Mouse (Mus musculus) stomach, postnatal 0 days (tissue): Measurements from ENCODE around the gene Cipc.

Experiments
- CTCF ChIP-seq: IDR thresholded peaks from 2 replicates; pipeline ENCODE4 v1.5.1; 2016; ENCODE audit warnings: antibody characterized with exemption, low read depth, mild to moderate bottlenecking, moderate library complexity
- EP300 ChIP-seq: optimal IDR thresholded peaks from 2 replicates; pipeline ENCODE3; 2016; ENCODE audit warnings: antibody characterized with exemption

DNA sequence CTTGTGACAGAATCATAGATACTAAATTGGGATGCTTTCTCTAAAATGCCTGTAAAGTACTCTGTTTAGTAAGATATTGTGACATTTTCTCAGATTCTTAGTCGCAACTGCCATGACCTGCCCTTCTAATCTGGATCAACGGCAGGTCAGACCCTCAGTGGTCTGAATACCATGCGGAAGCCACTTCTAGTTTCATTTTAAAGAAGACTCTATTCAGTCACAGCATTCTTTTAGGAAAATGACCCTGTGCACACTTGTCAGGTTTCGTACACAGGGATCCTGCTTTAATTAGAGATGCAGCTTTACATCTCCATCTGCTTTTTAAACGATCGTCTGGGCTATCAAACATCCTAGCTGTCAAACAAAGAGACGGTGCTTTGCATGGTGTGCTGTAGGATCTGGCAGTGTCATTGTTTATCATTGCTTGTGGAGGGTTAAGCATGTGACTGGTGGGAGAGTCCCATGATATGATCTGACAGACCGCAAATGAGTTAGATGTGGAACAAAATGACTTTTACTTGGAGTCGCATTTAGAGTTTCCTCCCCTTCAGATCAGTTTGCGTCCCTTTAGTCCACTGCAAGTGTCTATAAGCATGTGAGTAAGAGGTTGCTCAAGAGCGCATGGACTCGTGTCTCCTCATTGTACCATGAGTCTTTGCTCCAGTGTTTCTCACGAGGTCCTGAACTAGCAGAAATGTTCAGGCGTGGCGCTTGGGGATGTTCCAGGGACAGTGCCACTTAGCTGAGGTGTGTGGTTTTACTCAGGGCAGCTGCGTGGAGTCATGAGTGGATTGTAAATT lies 3.5 kb downstream of the Cipc start:
- TF ChIP-seq CTCF (no peak), EP300 (no peak)
